Mouse (Mus musculus) ES-E14 (cell line): ENCODE measurements around the gene Hrc.

Experiments
- CHD2 ChIP-seq: IDR thresholded peaks from 2 replicates; pipeline ENCODE4 v1.6.1; 2014; ENCODE audit warnings: mild to moderate bottlenecking, low read depth, low read length, inconsistent platforms
- HCFC1 ChIP-seq: IDR thresholded peaks from 2 replicates; pipeline ENCODE4 v1.6.1; 2012; ENCODE audit warnings: low read length, inconsistent platforms, borderline replicate concordance; ENCODE audit not compliant: insufficient read depth
- MAFK ChIP-seq: IDR thresholded peaks from 2 replicates; pipeline ENCODE4 v1.6.1; 2014; ENCODE audit warnings: mild to moderate bottlenecking, low read depth, low read length, inconsistent platforms; ENCODE audit not compliant: insufficient read depth
- ZC3H11A ChIP-seq: IDR thresholded peaks from 2 replicates; pipeline ENCODE4 v1.6.1; 2012; ENCODE audit warnings: low read depth, mild to moderate bottlenecking, inconsistent platforms, low read length, borderline replicate concordance
- ZNF384 ChIP-seq: IDR thresholded peaks from 2 replicates; pipeline ENCODE4 v1.6.1; 2012; ENCODE audit warnings: low read depth, low read length, inconsistent platforms

DNA sequence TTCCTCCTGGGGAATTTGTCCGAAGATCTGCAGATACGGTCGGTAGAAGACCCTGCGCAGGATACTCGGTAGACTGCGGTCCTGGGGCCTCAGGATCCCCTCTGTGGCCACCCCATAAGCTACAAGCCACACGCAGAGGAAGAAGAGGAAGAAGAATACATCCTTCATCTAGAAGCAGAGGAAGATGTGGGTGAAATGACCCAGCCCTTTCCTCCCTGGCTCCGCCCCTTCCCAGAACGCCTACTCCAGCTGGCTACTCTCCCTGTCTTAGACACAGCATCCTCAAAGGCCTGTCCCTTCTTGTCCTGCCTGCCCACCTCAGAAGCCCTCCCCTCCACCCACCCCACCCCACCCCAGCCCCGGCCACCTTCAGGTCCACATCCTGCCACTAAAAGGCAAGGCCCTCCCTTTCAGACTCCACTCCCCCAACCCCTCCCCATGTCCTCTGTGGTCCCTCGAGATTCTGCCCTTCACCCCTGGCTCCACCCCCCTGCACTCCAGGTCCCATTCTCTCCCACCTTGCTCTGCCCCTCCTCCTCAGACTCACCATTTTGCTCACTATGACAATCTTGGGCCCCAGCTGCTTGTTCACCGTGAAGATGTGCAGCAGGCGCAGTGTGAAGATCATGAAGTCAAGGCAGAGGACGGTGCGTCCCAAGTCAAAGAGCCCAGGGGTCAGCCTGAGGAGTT, 26.4 kb upstream of the Hrc start:
- TF ChIP-seq CHD2, result no peak
- no peak for TF ChIP-seq ZC3H11A
- TF ChIP-seq HCFC1, result no peak
- TF ChIP-seq ZNF384, result no peak
- TF ChIP-seq MAFK, result no peak
